Mouse (Mus musculus) MEL (cell line): ENCODE data around the gene Rnf123.

Experiments used
- CHD2 ChIP-seq: IDR thresholded peaks from 2 replicates; pipeline ENCODE4 v1.6.1; 2011; ENCODE audit warnings: low read length, improper control_type of control experiment
- CTCF ChIP-seq, 3 experiments: IDR thresholded peaks in 2 of 3; conservative IDR thresholded peaks in 1 of 3; 2 replicates each; pipeline ENCODE4 v1.5.1; 2011 to 2012; ENCODE audit warnings: low read length in 3 of 3, low read depth in 2 of 3, mild to moderate bottlenecking in 2 of 3, improper control_type of control experiment in 1 of 3, inconsistent platforms in 1 of 3, mixed read lengths in 1 of 3, moderate library complexity in 1 of 3; ENCODE audit not compliant: control insufficient read depth in 1 of 3, insufficient read depth in 1 of 3, poor library complexity in 1 of 3, severe bottlenecking in 1 of 3
- ETS1 ChIP-seq: IDR thresholded peaks from 2 replicates; pipeline ENCODE4 v1.6.1; 2012; ENCODE audit warnings: low read depth, mild to moderate bottlenecking, inconsistent platforms, low read length, improper control_type of control experiment, moderate library complexity
- GABPA ChIP-seq: IDR thresholded peaks from 2 replicates; pipeline ENCODE4 v1.6.1; 2012; ENCODE audit warnings: low read depth, mild to moderate bottlenecking, inconsistent platforms, low read length, improper control_type of control experiment, moderate library complexity
- HCFC1 ChIP-seq: IDR thresholded peaks from 2 replicates; pipeline ENCODE4 v1.6.1; 2012; ENCODE audit warnings: low read depth, mild to moderate bottlenecking, inconsistent platforms, low read length, improper control_type of control experiment, moderate library complexity
- POLR2A ChIP-seq, 2 experiments: IDR thresholded peaks; 2 replicates each; pipeline ENCODE4 v1.6.1; 2011 to 2012; ENCODE audit warnings: low read length in 2 of 2, mild to moderate bottlenecking in 2 of 2, control low read depth in 1 of 2, improper control_type of control experiment in 1 of 2, low read depth in 1 of 2, moderate library complexity in 1 of 2; ENCODE audit not compliant: control insufficient read depth in 1 of 2, insufficient read depth in 1 of 2, poor library complexity in 1 of 2

- TF ChIP-seq ETS1 (no peak), POLR2A (IDR thresholded peaks at IDR 0.05; ENCODE audit: control insufficient read depth in 1 of 2, insufficient read depth in 1 of 2, low read depth in 1 of 2, low read length in 2 of 2, poor library complexity in 1 of 2) (no peak), HCFC1 (no peak), CTCF (IDR thresholded peaks at IDR 0.05 in 2 of 3, conservative IDR thresholded peaks at IDR 0.05 in 1 of 3; ENCODE audit: control insufficient read depth in 1 of 3, insufficient read depth in 1 of 3, low read depth in 2 of 3, low read length in 3 of 3, poor library complexity in 1 of 3, severe bottlenecking in 1 of 3) (no peak), CHD2 (no peak), GABPA (no peak)
Measured at GRCm38 (mm10) chr9:108053665-108054225, 29.4 kb downstream of the Rnf123 start.
